In the genomic region with DNA sequence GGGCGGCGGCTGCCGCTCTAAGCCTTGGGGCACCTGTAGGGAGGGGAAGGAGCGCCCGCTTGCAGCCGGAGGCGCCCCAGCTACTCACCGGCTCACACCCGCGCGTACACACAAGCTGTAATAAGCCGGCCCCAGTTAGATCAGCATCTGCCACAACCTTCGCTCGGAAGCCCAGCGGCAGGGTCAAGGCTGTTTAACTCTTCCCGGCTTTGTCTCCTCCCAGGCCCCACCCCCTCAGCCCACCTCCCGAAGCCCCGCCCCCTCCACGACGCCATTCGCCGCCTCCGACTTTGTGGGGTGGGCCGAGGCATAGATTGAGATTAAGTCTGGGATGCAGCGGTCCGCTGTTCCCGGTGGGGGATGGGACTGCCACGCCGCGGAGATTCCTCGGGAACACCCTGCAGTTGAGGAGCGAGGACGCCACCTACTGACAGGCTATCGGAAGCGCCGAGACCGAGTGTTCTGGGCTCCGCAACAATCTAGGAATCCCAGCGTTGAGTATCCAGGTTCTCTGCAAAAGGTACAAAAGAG, we compare ENCODE assay signal across 7 mouse cellular contexts. TPM values are rescaled to one million over a fixed set of nuclear protein-coding genes. Genes with fewer than 3 reads are reported as not detected.
DNase-seq lines count a peak whose midpoint lies in the region; ATAC-seq lines count a peak whose summit lies in the region.

No protein-coding gene starts in this region.

- peak; percentile 90 for ATAC-seq in intestine, embryonic 15.5 days

- peak overlapping the region; percentile 68 for H3K4me2 ChIP-seq in intestine, embryonic 15.5 days (replicated peaks)

- H3K4me3 ChIP-seq in intestine, embryonic 15.5 days (replicated peaks) = peak overlapping the region; percentile 68
- peak overlapping the region; percentile 72 for H3K4me3 ChIP-seq in midbrain, embryonic 10.5 days

- H3K27ac ChIP-seq in intestine, embryonic 15.5 days = peak overlapping the region; percentile 96
- H3K27ac ChIP-seq in midbrain, embryonic 10.5 days (replicated peaks) = peak overlapping the region; percentile 96

- H3K9me3 ChIP-seq in intestine, embryonic 15.5 days = no peaks in the 10 kb centered on the region
- no peaks in the 10 kb centered on the region for H3K9me3 ChIP-seq in midbrain, embryonic 10.5 days (replicated peaks)

- 0 out of 2 replicates have a peak, but pooled peaks cover 5% of the 10 kb centered on the region for H3K4me1 ChIP-seq in intestine, embryonic 15.5 days (replicated peaks)
- H3K4me1 ChIP-seq in midbrain, embryonic 10.5 days = peaks cover 29% of the 10 kb centered on the region

- no peaks in the 10 kb centered on the region for H3K36me3 ChIP-seq in intestine, embryonic 15.5 days
- peaks cover 9% of the 10 kb centered on the region for H3K36me3 ChIP-seq in midbrain, embryonic 10.5 days

- H3K27me3 ChIP-seq in intestine, embryonic 15.5 days (replicated peaks) = no peaks in the 10 kb centered on the region
- no peaks in the 10 kb centered on the region for H3K27me3 ChIP-seq in midbrain, embryonic 10.5 days (ENCODE audit: low read depth, poor library complexity, severe bottlenecking)

- DNase-seq in adrenal gland, adult (ENCODE audit: inconsistent age in 2 of 2, low spot score in 1 of 2) = peak; percentile 99 to 100
- DNase-seq in embryo, embryonic 10.5 days (ENCODE audit: low spot score) = peak; percentile 98
- DNase-seq in gastrocnemius, postnatal 25 days = peak; percentile 97
- DNase-seq in left cerebral cortex, postnatal 25 days (ENCODE audit: low spot score in 2 of 2) = peak; percentile 97 to 98
- peak; percentile 98 for DNase-seq in midbrain, embryonic 10.5 days (ENCODE audit: low spot score)
- DNase-seq in right cerebral cortex, postnatal 4 days = peak; percentile 99

- WGBS in intestine, embryonic 15.5 days = under 1% methylated on average over 39 of the region's 39 CpGs
- WGBS in midbrain, embryonic 10.5 days = under 1% methylated on average over 39 of the region's 39 CpGs

- peak overlapping the region; percentile 76 for H3K9ac ChIP-seq in intestine, embryonic 15.5 days

- intact Hi-C loops in left cerebral cortex, postnatal 25 days (cut with DNase I) = loop anchor here (1.0 to 2.0 kb wide), 2 partner anchors 67 to 132 kb away; no protein-coding TSS in a partner anchor

RNA-seq across cellular contexts. Expression of gene Idh1, which starts 7.3 kb away (rescaled TPM):
- 10 to 100 TPM; 20.9 to 46.4 TPM for total RNA-seq in gastrocnemius, postnatal 25 days (2021)
- 243 TPM in 2 replicates for polyA plus RNA-seq in intestine, embryonic 15.5 days (2015; fragmentation: Nextera tagmentation; extraction: Ambion mirVana)
- 10 to 100 TPM; 44.0 to 44.2 TPM for total RNA-seq in left cerebral cortex, postnatal 25 days (2021)
- polyA plus RNA-seq in midbrain, embryonic 10.5 days (2016; fragmentation: Nextera tagmentation; extraction: Ambion mirVana) = 295 and 381 TPM in 2 replicates

RNA-seq across cellular contexts. Expression of gene Pikfyve, which starts 7.5 kb away (rescaled TPM):
- 1 to 10 TPM; 7.5 to 7.7 TPM for total RNA-seq in gastrocnemius, postnatal 25 days (2021)
- polyA plus RNA-seq in intestine, embryonic 15.5 days (2015; fragmentation: Nextera tagmentation; extraction: Ambion mirVana) = 8.3 and 8.6 TPM in 2 replicates
- 10 to 100 TPM; 45.2 to 47.3 TPM for total RNA-seq in left cerebral cortex, postnatal 25 days (2021)
- polyA plus RNA-seq in midbrain, embryonic 10.5 days (2016; fragmentation: Nextera tagmentation; extraction: Ambion mirVana) = 10.5 and 13.7 TPM in 2 replicates

RNA-seq across cellular contexts. Expression of gene D630023F18Rik, which starts 56.0 kb away (rescaled TPM):
- not detected for total RNA-seq in gastrocnemius, postnatal 25 days (2021)
- 0.13 and 0.28 TPM in 2 replicates for polyA plus RNA-seq in intestine, embryonic 15.5 days (2015; fragmentation: Nextera tagmentation; extraction: Ambion mirVana)
- total RNA-seq in left cerebral cortex, postnatal 25 days (2021) = 1 to 10 TPM; 5.3 to 8.7 TPM
- polyA plus RNA-seq in midbrain, embryonic 10.5 days (2016; fragmentation: Nextera tagmentation; extraction: Ambion mirVana) = 0.16 TPM in 1 of 2 replicates, not detected in the other

RNA-seq across cellular contexts. Expression of gene Gm28845, which starts 59.6 kb away (rescaled TPM):
- not detected for total RNA-seq in gastrocnemius, postnatal 25 days (2021)
- polyA plus RNA-seq in intestine, embryonic 15.5 days (2015; fragmentation: Nextera tagmentation; extraction: Ambion mirVana) = not detected in 2 replicates
- under 1 TPM in 1 of 2 experiments, not detected in 1; 0.69 TPM for total RNA-seq in left cerebral cortex, postnatal 25 days (2021)
- 0.19 TPM in 1 of 2 replicates, not detected in the other for polyA plus RNA-seq in midbrain, embryonic 10.5 days (2016; fragmentation: Nextera tagmentation; extraction: Ambion mirVana)

Comparison
In these comparisons a context has a peak if more than half of its experiments do, and no peak if none do; other contexts are left out.
1. Peak in every context shown above with its lines: DNase-seq, ATAC-seq, H3K4me3 ChIP-seq and H3K27ac ChIP-seq.
2. RNA of gene Pikfyve, which starts 7.5 kb away (total RNA-seq): 45.2 to 47.3 TPM in left cerebral cortex, postnatal 25 days; 7.5 to 7.7 TPM in gastrocnemius, postnatal 25 days; every median in the first group is over 4 times any median in the second.
3. RNA of gene D630023F18Rik, which starts 56.0 kb away (total RNA-seq): 5.3 to 8.7 TPM in left cerebral cortex, postnatal 25 days; not detected in gastrocnemius, postnatal 25 days; every median in the first group is over 4 times any median in the second.